Mouse (Mus musculus): Measurements from ENCODE around the gene Trim40. TPM values are rescaled to one million over a fixed set of nuclear protein-coding genes. Genes with fewer than 3 reads are reported as not detected.

The Trim40 gene
- polyA plus RNA-seq (2014; fragmentation: Nextera tagmentation; extraction: Ambion mirVana): 0.11 and 0.78 TPM in 2 replicates

GRCm38 (mm10) chr17:36890073-36890903, at the start of gene Trim40:
Gene Trim40 (minus strand): TSS chr17:36890123.
- 78% methylated on average over 5 of the region's 5 CpGs for WGBS
- Histone ChIP-seq H3K4me3 (ENCODE audit: low read depth, low read length) (no peak within 1 kb of the TSS), H3K4me2 (ENCODE audit: low read length) (no peak within 1 kb of the TSS), H3K27me3 (replicated peaks; ENCODE audit: control insufficient read depth, insufficient read depth, low read length) (no peaks in the 10 kb centered on the region), H3K27ac (ENCODE audit: low read depth) (no peak within 1 kb of the TSS), H3K36me3 (ENCODE audit: control insufficient read depth, insufficient read depth, low read length) (no peaks in the 10 kb centered on the region), H3K9me3 (ENCODE audit: control insufficient read depth, low read length) (no peaks in the 10 kb centered on the region), H3K9ac (ENCODE audit: low read length) (no peak within 1 kb of the TSS), H3K4me1 (replicated peaks; ENCODE audit: control insufficient read depth, insufficient read depth, low read length) (no peaks in the 10 kb centered on the region)
- DNase-seq (ENCODE audit: low spot score): no peak
- ATAC-seq (replicated peaks; ENCODE audit: low FRiP score, low TSS enrichment, low read depth): no peak

GRCm38 (mm10) chr17:36938056-36938455, 48.1 kb upstream of the Trim40 start:
- H3K27ac ChIP-seq (ENCODE audit: low read depth): no peak overlapping the region
- 70% methylated on average over 2 of the region's 2 CpGs for WGBS
- ATAC-seq (replicated peaks; ENCODE audit: low FRiP score, low TSS enrichment, low read depth): no peak

GRCm38 (mm10) chr17:36931806-36932205, 41.9 kb upstream of the Trim40 start:
- Histone ChIP-seq H3K9ac (ENCODE audit: low read length) (no peak overlapping the region), H3K27me3 (replicated peaks; ENCODE audit: control insufficient read depth, insufficient read depth, low read length) (no peaks in the 10 kb centered on the region), H3K4me1 (replicated peaks; ENCODE audit: control insufficient read depth, insufficient read depth, low read length) (no peaks in the 10 kb centered on the region), H3K4me3 (ENCODE audit: low read depth, low read length) (no peak overlapping the region), H3K4me2 (ENCODE audit: low read length) (no peak overlapping the region), H3K9me3 (ENCODE audit: control insufficient read depth, low read length) (no peaks in the 10 kb centered on the region), H3K36me3 (ENCODE audit: control insufficient read depth, insufficient read depth, low read length) (no peaks in the 10 kb centered on the region), H3K27ac (ENCODE audit: low read depth) (no peak overlapping the region)
- ATAC-seq (replicated peaks; ENCODE audit: low FRiP score, low TSS enrichment, low read depth) (no peak), DNase-seq (ENCODE audit: low spot score) (no peak)
- WGBS: 78% methylated on average over 2 of the region's 2 CpGs

More at GRCm38 (mm10) chr17:36938056-36938455, 48.1 kb upstream of the Trim40 start:
- H3K9me3 ChIP-seq (ENCODE audit: control insufficient read depth, low read length): no peaks in the 10 kb centered on the region
- peaks cover 6% of the 10 kb centered on the region; the same call in 1 of the 2 replicates for H3K4me1 ChIP-seq (replicated peaks; ENCODE audit: control insufficient read depth, insufficient read depth, low read length)
- H3K36me3 ChIP-seq (ENCODE audit: control insufficient read depth, insufficient read depth, low read length): no peaks in the 10 kb centered on the region
- peaks cover 17% of the 10 kb centered on the region for H3K27me3 ChIP-seq (replicated peaks; ENCODE audit: control insufficient read depth, insufficient read depth, low read length)
- DNase-seq (ENCODE audit: low spot score): no peak
- no peak overlapping the region for H3K4me2 ChIP-seq (ENCODE audit: low read length)
- H3K4me3 ChIP-seq (ENCODE audit: low read depth, low read length): no peak overlapping the region
- H3K9ac ChIP-seq (ENCODE audit: low read length): no peak overlapping the region

- no peak overlapping the region for H3K4me3 ChIP-seq (ENCODE audit: low read depth, low read length)
- H3K36me3 ChIP-seq (ENCODE audit: control insufficient read depth, insufficient read depth, low read length): no peaks in the 10 kb centered on the region
- no peak overlapping the region for H3K9ac ChIP-seq (ENCODE audit: low read length)
- 73% methylated on average over 4 of the region's 4 CpGs for WGBS
- H3K4me2 ChIP-seq (ENCODE audit: low read length): no peak overlapping the region
- ATAC-seq (replicated peaks; ENCODE audit: low FRiP score, low TSS enrichment, low read depth): no peak
- H3K4me1 ChIP-seq (replicated peaks; ENCODE audit: control insufficient read depth, insufficient read depth, low read length): no peaks in the 10 kb centered on the region
- DNase-seq (ENCODE audit: low spot score): no peak
- H3K9me3 ChIP-seq (ENCODE audit: control insufficient read depth, low read length): no peaks in the 10 kb centered on the region
- no peak overlapping the region for H3K27ac ChIP-seq (ENCODE audit: low read depth)
- no peaks in the 10 kb centered on the region for H3K27me3 ChIP-seq (replicated peaks; ENCODE audit: control insufficient read depth, insufficient read depth, low read length)
Observed at GRCm38 (mm10) chr17:36931130-36931529, 41.2 kb upstream of the Trim40 start.

- no peak overlapping the region for H3K4me2 ChIP-seq (ENCODE audit: low read length)
Observed at GRCm38 (mm10) chr17:36930233-36930632, 40.3 kb upstream of the Trim40 start.

GRCm38 (mm10) chr17:36929236-36929932, 39.5 kb upstream of the Trim40 start:
- no peaks in the 10 kb centered on the region for H3K4me1 ChIP-seq (replicated peaks; ENCODE audit: control insufficient read depth, insufficient read depth, low read length)
- H3K4me2 ChIP-seq (ENCODE audit: low read length): no peak overlapping the region
- H3K27me3 ChIP-seq (replicated peaks; ENCODE audit: control insufficient read depth, insufficient read depth, low read length): no peaks in the 10 kb centered on the region
- no peaks in the 10 kb centered on the region for H3K36me3 ChIP-seq (ENCODE audit: control insufficient read depth, insufficient read depth, low read length)
- no peak overlapping the region for H3K9ac ChIP-seq (ENCODE audit: low read length)
- no peak overlapping the region for H3K4me3 ChIP-seq (ENCODE audit: low read depth, low read length)
- WGBS: 74% methylated on average over 12 of the region's 12 CpGs
- H3K9me3 ChIP-seq (ENCODE audit: control insufficient read depth, low read length): no peaks in the 10 kb centered on the region
- H3K27ac ChIP-seq (ENCODE audit: low read depth): no peak overlapping the region
- DNase-seq (ENCODE audit: low spot score): no peak
- ATAC-seq (replicated peaks; ENCODE audit: low FRiP score, low TSS enrichment, low read depth): no peak

More at GRCm38 (mm10) chr17:36930233-36930632, 40.3 kb upstream of the Trim40 start:
- Histone ChIP-seq H3K4me1 (replicated peaks; ENCODE audit: control insufficient read depth, insufficient read depth, low read length) (no peaks in the 10 kb centered on the region), H3K36me3 (ENCODE audit: control insufficient read depth, insufficient read depth, low read length) (no peaks in the 10 kb centered on the region), H3K9ac (ENCODE audit: low read length) (no peak overlapping the region), H3K27me3 (replicated peaks; ENCODE audit: control insufficient read depth, insufficient read depth, low read length) (no peaks in the 10 kb centered on the region), H3K9me3 (ENCODE audit: control insufficient read depth, low read length) (no peaks in the 10 kb centered on the region), H3K27ac (ENCODE audit: low read depth) (no peak overlapping the region), H3K4me3 (ENCODE audit: low read depth, low read length) (no peak overlapping the region)
- 70% methylated on average over 6 of the region's 6 CpGs for WGBS
- ATAC-seq (replicated peaks; ENCODE audit: low FRiP score, low TSS enrichment, low read depth): no peak
- DNase-seq (ENCODE audit: low spot score): no peak

- ATAC-seq (replicated peaks; ENCODE audit: low FRiP score, low TSS enrichment, low read depth) (no peak), DNase-seq (ENCODE audit: low spot score) (no peak)
- no peaks in the 10 kb centered on the region for H3K36me3 ChIP-seq (ENCODE audit: control insufficient read depth, insufficient read depth, low read length)
- H3K27me3 ChIP-seq (replicated peaks; ENCODE audit: control insufficient read depth, insufficient read depth, low read length): no peaks in the 10 kb centered on the region
- H3K4me1 ChIP-seq (replicated peaks; ENCODE audit: control insufficient read depth, insufficient read depth, low read length): no peaks in the 10 kb centered on the region
- H3K4me2 ChIP-seq (ENCODE audit: low read length): no peak overlapping the region
- no peak overlapping the region for H3K4me3 ChIP-seq (ENCODE audit: low read depth, low read length)
- no peak overlapping the region for H3K9ac ChIP-seq (ENCODE audit: low read length)
- 25% methylated on average over 10 of the region's 10 CpGs for WGBS
- H3K27ac ChIP-seq (ENCODE audit: low read depth): no peak overlapping the region
- H3K9me3 ChIP-seq (ENCODE audit: control insufficient read depth, low read length): no peaks in the 10 kb centered on the region
Observed at GRCm38 (mm10) chr17:36927496-36928120, 37.7 kb upstream of the Trim40 start.

GRCm38 (mm10) chr17:36923491-36923890, 33.6 kb upstream of the Trim40 start:
- no peaks in the 10 kb centered on the region for H3K36me3 ChIP-seq (ENCODE audit: control insufficient read depth, insufficient read depth, low read length)
- no peaks in the 10 kb centered on the region for H3K27me3 ChIP-seq (replicated peaks; ENCODE audit: control insufficient read depth, insufficient read depth, low read length)
- no peak overlapping the region for H3K27ac ChIP-seq (ENCODE audit: low read depth)
- no peak overlapping the region for H3K4me2 ChIP-seq (ENCODE audit: low read length)
- H3K4me1 ChIP-seq (replicated peaks; ENCODE audit: control insufficient read depth, insufficient read depth, low read length): no peaks in the 10 kb centered on the region
- 61% methylated on average over 4 of the region's 4 CpGs for WGBS
- H3K9ac ChIP-seq (ENCODE audit: low read length): no peak overlapping the region
- no peaks in the 10 kb centered on the region for H3K9me3 ChIP-seq (ENCODE audit: control insufficient read depth, low read length)
- no peak overlapping the region for H3K4me3 ChIP-seq (ENCODE audit: low read depth, low read length)
- DNase-seq (ENCODE audit: low spot score) (no peak), ATAC-seq (replicated peaks; ENCODE audit: low FRiP score, low TSS enrichment, low read depth) (no peak)

All from intestine, embryonic 14.5 days (tissue).